Mouse (Mus musculus) neural tube, embryonic 12.5 days (tissue): ENCODE measurements around the gene St6galnac6. TPM values are rescaled to one million over a fixed set of nuclear protein-coding genes. Genes with fewer than 3 reads are reported as not detected.

Experiments
- ATAC-seq: fragments of 200-750 bp; cut with Nextera tagmentation; 2 replicates; pipeline ENCODE4 v1.8.0; 2017; ENCODE audit warnings: low read depth, mild to moderate bottlenecking, moderate TSS enrichment, moderate library complexity; ENCODE audit not compliant: low FRiP score
- H3K27ac ChIP-seq: fragments of 300-500 bp; sonication (generic); 2 replicates; pipeline ENCODE4 v1.5.1; 2016
- H3K27me3 ChIP-seq: fragments of 300-500 bp; sonication (generic); replicated peaks from 2 replicates; pipeline ENCODE4 v1.6.1; 2016; ENCODE audit warnings: mild to moderate bottlenecking
- H3K36me3 ChIP-seq: fragments of 300-500 bp; sonication (generic); 2 replicates; pipeline ENCODE4 v1.6.1; 2016; ENCODE audit warnings: mild to moderate bottlenecking
- H3K4me1 ChIP-seq: fragments of 300-500 bp; sonication (generic); 2 replicates; pipeline ENCODE4 v1.6.1; 2016
- H3K4me2 ChIP-seq: fragments of 300-500 bp; sonication (generic); replicated peaks from 2 replicates; pipeline ENCODE4 v1.6.1; 2016; ENCODE audit warnings: mild to moderate bottlenecking
- H3K4me3 ChIP-seq: fragments of 300-500 bp; sonication (generic); 2 replicates; pipeline ENCODE4 v1.5.1; 2016
- H3K9ac ChIP-seq: fragments of 300-500 bp; sonication (generic); 2 replicates; pipeline ENCODE4 v1.6.1; 2016; ENCODE audit warnings: mild to moderate bottlenecking
- H3K9me3 ChIP-seq: fragments of 300-500 bp; sonication (generic); 2 replicates; pipeline ENCODE4 v1.6.1; 2016; ENCODE audit warnings: mild to moderate bottlenecking
- WGBS: fragments of 180-500 bp; shearing (Covaris S2); methylation state at CpG from one replicate; pipeline ENCODE4 v1.1.7; 2016; 5-methylcytosine and 5-hydroxymethylcytosine counted together
- polyA plus RNA-seq: library from polyadenylated mRNA; unstranded; fragments of >200 nt; fragmentation: Nextera tagmentation; extraction: Ambion mirVana; gene quantifications from 2 replicates; pipeline ENCODE4 v1.2.1, GENCODE M21; 2016

St6galnac6 gene
- polyA plus RNA-seq, 1 experiment from 2014 or later, result 10.1 TPM

DNA sequence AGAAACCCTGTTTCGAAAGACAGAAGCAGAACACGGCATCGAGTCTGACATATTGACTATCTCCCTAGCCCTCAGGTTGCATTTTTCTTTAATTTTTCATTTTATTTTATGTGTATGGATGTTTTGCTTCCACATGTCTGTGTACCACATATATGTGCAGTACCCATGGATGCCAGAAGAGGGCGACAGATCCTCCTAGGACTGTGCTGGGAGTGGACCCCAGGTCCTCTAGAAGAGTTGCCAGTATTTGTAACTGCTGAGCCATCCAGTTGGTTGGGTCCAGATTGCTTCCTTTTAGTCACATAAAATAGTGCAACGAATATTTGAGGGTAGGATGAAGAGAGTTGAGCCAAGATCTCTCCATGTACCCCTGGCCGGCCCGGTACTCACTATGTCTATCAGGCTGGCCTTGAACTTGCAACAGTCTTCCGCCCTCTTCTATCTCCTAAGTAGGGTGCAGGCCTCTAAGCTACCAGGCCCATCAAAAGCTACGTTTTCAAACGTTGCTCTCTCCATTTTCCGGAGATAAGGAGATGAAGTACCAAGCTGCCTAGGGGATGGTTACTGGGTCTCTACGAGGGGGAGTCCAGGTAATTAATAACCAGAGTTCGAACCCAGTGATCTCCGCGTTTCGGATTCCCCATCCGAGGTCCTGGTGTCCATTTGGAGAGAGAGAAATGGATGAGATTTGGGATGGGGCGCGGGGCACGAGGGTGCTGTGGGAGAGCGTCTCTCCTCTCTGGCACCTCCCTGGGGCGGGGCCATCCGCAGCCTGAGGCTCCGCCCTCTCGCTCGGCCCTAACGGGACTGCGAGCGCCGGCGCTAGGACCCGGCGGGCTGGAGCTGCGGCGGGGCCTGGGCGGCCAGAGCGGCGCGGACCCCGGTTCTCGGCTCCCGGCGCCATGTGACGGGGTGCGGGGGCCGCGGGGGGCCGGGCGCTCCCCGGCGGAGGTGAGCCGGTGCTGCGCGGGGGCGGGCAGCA lies 6.9 kb downstream of the St6galnac6 start:
- 10% methylated on average over 53 of the region's 55 CpGs for WGBS
- H3K27ac ChIP-seq, result no peak overlapping the region
- H3K27me3 ChIP-seq, result no peaks in the 10 kb centered on the region
- H3K4me2 ChIP-seq, result peak overlapping the region; percentile 92
- peak overlapping the region; percentile 76 for H3K9ac ChIP-seq
- H3K4me1 ChIP-seq, result peaks cover 24% of the 10 kb centered on the region
- no peaks in the 10 kb centered on the region for H3K9me3 ChIP-seq
- ATAC-seq, result peak; percentile 80
- H3K4me3 ChIP-seq, result peak overlapping the region; percentile 76
- no peaks in the 10 kb centered on the region for H3K36me3 ChIP-seq

DNA sequence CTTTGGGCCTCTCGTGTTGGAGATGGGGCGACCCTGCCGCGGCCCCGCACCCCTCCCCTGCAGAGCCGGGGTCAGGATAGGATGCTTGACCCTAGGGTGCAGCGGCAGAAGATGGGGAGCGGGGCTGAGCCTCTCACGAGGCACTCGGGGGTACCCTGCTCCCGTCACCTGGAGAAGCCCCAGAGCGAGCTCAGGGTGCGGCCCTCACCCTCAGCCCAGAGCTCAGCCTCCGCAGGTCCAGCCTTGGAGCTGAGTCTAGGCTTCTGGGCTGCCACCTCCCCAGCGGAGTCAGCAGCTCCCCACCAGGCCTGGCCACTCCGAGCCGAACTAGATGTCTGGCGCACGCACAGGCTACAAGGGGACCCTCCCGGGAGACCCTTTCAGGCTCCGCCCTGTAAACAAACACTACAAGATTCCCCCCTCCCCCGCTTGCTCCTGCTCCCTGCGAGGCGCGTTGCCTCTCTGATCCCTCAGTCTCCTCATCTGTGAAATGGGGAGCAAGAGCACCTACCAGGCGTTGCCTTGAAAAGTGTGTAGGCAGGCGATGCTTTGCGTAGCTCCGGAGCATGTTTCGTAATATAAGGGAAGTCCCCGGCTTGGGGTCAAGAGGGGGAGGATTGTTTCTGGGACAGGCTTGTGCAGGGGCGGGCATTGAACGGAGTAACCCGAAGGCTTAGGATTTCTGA lies 7.9 kb downstream of the St6galnac6 start:
- Histone ChIP-seq H3K9ac (peak overlapping the region; percentile 76), H3K4me1 (peaks cover 24% of the 10 kb centered on the region), H3K27ac (no peak overlapping the region)

DNA sequence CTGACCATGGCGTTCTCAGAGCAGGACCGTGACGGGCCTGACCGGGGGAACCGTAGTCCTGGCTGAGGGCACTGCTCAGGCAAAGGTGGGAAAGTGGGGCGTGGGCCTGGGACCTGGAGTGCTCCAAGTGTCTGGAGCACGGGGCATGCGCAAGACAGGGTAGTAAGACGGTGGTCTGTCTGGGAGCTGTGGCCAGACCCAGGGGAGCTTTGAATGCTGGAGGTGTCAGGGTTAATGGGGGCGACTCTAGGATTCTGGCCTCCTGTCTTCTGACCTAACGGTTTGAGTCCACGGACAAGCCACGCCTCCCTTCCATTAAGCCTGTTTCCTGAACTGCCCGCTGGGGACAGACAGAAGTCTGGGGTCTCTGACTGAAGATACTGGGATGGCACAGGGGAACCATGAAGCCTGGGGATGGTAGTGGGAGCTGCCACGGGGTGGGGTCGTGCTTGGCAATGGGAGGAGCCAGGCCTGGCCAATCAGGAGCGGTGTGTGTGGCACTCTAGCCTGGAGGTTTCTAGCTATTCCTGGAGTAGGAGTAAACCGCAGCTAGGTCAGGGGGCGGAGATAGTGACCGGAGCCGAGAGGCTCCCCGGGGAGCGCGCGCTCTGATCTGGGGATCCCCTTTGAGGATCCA lies 8.8 kb downstream of the St6galnac6 start:
- no peaks in the 10 kb centered on the region for H3K36me3 ChIP-seq
- no peaks in the 10 kb centered on the region for H3K27me3 ChIP-seq
- H3K4me3 ChIP-seq, result no peak overlapping the region
- no peak overlapping the region for H3K27ac ChIP-seq
- H3K4me1 ChIP-seq, result peaks cover 24% of the 10 kb centered on the region
- ATAC-seq, result 0 out of 2 replicates have a peak, but pooled peaks have one; percentile 27
- WGBS, result 9% methylated on average over 25 of the region's 25 CpGs
- peak overlapping the region; percentile 92 for H3K4me2 ChIP-seq
- no peaks in the 10 kb centered on the region for H3K9me3 ChIP-seq
- no peak overlapping the region for H3K9ac ChIP-seq

More for the DNA sequence above, 7.9 kb downstream of the St6galnac6 start:
- peak; percentile 45 for ATAC-seq
- Histone ChIP-seq H3K4me3 (peak overlapping the region; percentile 76), H3K27me3 (no peaks in the 10 kb centered on the region), H3K36me3 (no peaks in the 10 kb centered on the region), H3K4me2 (peak overlapping the region; percentile 92), H3K9me3 (no peaks in the 10 kb centered on the region)
- WGBS, result 6% methylated on average over 34 of the region's 34 CpGs

DNA sequence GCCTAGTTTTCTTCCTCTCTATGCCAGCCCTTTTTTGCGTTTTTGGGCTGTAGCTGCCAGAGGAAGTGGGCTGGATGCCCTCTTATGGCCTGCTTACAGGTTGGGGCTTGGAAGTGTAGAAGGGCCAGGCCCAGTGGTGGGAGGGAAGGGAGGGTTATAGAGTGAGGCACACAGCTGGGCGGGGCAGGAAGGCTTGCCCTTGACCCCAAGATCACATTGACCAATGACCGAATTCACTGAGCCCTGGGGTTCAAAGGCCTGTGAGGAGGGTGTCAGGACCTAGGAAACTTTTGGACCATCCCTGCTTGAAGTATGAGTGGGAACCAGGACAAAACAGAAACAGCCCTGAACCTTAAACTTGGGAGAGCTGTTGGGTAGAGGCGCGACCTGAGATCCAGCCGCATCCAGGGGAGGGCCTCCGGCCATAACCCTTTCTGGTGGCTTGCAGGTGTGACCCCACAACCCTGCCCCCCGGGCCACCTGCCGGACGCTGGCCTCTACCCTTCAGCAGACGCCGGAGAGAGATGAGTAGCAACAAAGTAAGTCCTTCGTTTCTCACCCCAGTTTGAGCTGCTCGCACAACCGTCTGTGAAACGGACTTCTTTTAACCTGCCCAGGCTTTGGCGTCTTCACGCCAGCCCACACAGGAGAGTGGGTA lies 9.4 kb downstream of the St6galnac6 start:
- Histone ChIP-seq H3K27me3 (no peaks in the 10 kb centered on the region), H3K4me2 (peak overlapping the region; percentile 92), H3K27ac (no peak overlapping the region), H3K36me3 (no peaks in the 10 kb centered on the region), H3K4me3 (no peak overlapping the region), H3K9ac (no peak overlapping the region), H3K4me1 (peaks cover 24% of the 10 kb centered on the region), H3K9me3 (no peaks in the 10 kb centered on the region)
- no peak for ATAC-seq
- 33% methylated on average over 18 of the region's 18 CpGs for WGBS

DNA sequence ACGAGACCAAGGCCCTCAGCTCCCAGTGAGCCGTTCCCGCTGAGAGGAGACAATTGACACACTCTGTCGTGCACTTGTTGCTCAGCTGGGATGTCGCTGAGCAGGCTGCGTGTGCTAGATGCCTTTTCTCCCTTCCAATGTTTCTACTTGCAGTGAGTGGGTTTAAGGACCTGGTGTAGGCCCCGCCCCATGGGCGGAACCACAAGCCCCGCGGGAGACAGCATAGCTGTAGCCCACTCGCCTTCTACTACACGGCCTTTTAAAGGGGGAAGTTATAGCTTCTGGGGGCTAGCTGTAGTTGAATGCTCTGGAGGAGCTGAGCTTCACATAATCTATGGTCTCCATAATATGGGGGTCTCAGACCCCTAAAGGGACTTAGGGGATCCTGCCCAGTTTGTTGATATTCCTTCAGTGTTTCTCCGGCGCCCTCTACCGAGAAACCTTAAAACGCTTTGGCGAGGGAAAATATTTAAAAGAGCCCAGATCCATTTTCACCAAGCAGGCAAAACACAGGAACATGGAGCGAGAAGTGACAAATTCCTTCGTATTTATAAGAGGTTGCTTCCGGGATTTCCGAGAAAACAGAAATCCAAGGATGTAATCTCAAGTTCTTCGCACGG lies 11.2 kb downstream of the St6galnac6 start:
- Histone ChIP-seq H3K36me3 (peaks cover 6% of the 10 kb centered on the region; the same call in 1 of the 2 replicates), H3K4me1 (peaks cover 24% of the 10 kb centered on the region), H3K4me2 (peak overlapping the region; percentile 54), H3K4me3 (no peak overlapping the region), H3K27me3 (no peaks in the 10 kb centered on the region), H3K27ac (no peak overlapping the region), H3K9ac (no peak overlapping the region), H3K9me3 (no peaks in the 10 kb centered on the region)
- ATAC-seq, result no peak
- 19% methylated on average over 23 of the region's 23 CpGs for WGBS

DNA sequence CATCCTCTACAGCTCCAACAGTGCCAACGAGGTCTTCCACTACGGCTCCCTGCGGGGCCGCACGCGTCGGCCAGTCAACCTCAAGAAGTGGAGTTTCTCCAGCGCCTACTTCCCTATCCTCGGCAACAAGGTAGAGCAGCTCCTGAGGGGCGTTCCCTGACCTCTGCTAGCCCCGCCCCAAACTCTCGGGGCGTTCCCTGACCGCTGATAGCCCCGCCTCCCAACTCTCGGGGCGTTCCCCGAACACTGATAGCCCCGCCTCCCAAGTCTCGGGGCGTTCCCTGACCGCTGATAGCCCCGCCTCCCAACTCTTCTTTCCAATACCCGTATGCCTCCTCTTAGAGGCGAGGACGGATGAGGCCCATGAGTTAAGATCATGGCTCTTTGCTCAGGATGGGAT lies 12.8 kb downstream of the St6galnac6 start:
- H3K4me1 ChIP-seq, result peaks cover 21% of the 10 kb centered on the region
- no peak for ATAC-seq
- WGBS, result 59% methylated on average over 26 of the region's 26 CpGs

DNA sequence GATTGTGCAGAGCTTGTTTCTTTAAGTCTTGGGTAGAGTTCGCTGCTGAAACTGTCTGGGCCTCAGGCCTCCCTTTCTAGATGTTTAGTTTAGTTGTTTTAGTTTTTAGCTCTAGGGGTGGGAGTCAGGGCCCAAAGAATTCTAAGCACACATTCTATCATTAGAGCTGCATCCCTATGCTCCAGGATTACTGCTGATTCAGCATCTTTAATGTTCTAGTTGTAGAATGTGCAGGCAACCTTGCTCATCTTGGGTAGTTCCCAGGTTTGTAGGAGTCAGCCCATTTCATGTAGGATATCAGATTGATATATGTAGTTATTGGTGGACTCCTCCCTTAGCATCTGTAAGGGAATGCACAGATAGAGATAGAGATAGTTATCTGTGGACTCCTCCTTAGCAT lies 17.6 kb downstream of the St6galnac6 start:
- H3K4me1 ChIP-seq, result peaks cover 32% of the 10 kb centered on the region
- peaks cover 6% of the 10 kb centered on the region for H3K36me3 ChIP-seq
- H3K9me3 ChIP-seq, result no peaks in the 10 kb centered on the region
- H3K4me2 ChIP-seq, result no peak overlapping the region
- ATAC-seq, result no peak
- H3K4me3 ChIP-seq, result no peak overlapping the region
- H3K9ac ChIP-seq, result no peak overlapping the region
- no peak overlapping the region for H3K27ac ChIP-seq
- 97% methylated on average over 1 of the region's 1 CpGs for whole genome bisulfite sequencing
- no peaks in the 10 kb centered on the region for H3K27me3 ChIP-seq

More for the DNA sequence above, 12.8 kb downstream of the St6galnac6 start:
- Histone ChIP-seq H3K27ac (no peak overlapping the region), H3K4me3 (no peak overlapping the region), H3K36me3 (peaks cover 6% of the 10 kb centered on the region), H3K9ac (no peak overlapping the region), H3K27me3 (no peaks in the 10 kb centered on the region), H3K4me2 (no peak overlapping the region), H3K9me3 (no peaks in the 10 kb centered on the region)

DNA sequence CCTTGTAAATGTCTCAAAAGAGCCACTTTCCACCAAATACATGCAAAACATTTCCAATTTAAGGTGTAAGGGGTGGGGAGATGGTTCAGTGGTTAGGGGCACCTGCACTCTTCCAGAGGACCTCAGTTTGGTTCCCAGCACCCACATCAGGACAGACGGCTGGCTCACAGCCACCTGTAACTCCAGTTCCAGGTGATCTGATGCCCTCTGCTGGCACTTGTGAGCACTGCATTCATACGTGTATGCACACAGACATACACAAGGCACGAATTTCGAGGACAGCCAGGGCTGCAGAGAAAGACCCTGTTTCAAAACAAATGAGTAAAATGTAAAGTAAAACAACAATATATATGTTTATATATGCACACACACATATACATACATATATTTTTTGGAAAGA lies 18.1 kb downstream of the St6galnac6 start:
- Histone ChIP-seq H3K27ac (no peak overlapping the region), H3K9me3 (no peaks in the 10 kb centered on the region), H3K4me2 (no peak overlapping the region), H3K4me3 (no peak overlapping the region), H3K4me1 (peaks cover 32% of the 10 kb centered on the region), H3K36me3 (peaks cover 6% of the 10 kb centered on the region), H3K27me3 (no peaks in the 10 kb centered on the region), H3K9ac (no peak overlapping the region)
- WGBS, result 92% methylated on average over 4 of the region's 4 CpGs
- ATAC-seq, result no peak

DNA sequence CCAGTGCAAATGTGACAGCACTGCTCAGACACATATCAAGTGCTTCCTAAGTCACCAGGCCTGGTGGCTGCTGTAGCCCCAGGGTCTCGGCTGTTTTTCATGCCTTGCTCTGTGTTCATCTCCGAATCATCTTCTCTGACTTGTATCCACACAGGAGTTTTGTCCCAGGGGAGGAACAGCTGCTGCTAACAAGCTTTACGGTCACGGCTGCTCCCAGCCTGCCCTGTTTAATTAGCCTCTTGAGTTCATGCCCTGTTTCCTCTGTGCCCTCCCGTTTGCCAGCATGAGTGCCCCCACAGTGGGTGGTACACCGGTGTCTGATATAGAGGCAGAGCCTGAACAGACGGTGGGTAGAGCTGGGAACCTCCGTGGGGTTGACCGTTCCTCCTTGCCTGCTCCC lies 18.5 kb downstream of the St6galnac6 start:
- Histone ChIP-seq H3K9ac (no peak overlapping the region), H3K4me3 (no peak overlapping the region), H3K36me3 (peaks cover 6% of the 10 kb centered on the region), H3K27ac (no peak overlapping the region), H3K4me1 (peaks cover 32% of the 10 kb centered on the region), H3K27me3 (no peaks in the 10 kb centered on the region), H3K9me3 (no peaks in the 10 kb centered on the region), H3K4me2 (no peak overlapping the region)
- 68% methylated on average over 9 of the region's 9 CpGs for WGBS
- ATAC-seq, result no peak

DNA sequence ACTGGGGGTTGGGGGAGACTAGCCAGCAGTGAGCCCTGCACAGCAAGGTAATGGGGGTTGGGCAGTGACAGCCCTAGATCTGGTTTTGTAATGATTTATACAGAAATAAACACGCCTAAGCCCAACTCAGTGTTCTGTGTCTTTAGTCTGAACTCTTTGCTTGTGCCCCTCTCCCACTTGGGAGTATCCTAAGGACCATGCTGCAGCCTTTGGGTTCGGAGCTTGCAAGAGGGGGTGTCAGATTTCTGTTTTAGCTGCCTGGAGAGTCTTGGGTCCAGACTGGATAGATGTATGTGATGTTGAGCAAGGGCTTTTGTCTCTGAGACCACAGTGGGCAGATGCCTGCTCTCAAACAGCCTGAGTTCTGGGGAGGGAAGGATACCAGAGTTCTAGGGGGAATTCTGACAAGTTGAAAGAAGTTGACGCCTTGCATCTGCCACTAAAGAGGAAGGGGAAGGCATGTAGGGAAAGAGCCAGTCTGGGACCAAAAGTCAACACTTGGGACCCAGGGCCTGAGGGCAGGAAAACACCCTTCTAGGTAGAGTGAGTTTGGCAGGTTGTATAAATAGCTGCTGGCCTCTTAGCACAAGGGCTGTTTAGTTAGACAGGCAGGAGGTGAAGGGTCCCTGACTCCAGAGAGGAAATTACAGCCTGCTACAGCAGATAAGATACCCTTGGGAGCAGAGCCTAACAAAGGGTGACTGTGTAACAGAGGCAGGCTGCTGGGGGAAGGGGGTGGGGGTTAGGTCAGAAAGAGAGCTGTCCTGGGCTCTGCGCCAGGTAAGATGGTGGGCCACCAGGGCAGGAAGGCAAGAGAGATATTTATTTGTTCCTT lies 21.4 kb downstream of the St6galnac6 start:
- Histone ChIP-seq H3K27me3 (no peaks in the 10 kb centered on the region), H3K36me3 (no peaks in the 10 kb centered on the region; the same call in none of the 2 replicates), H3K9ac (no peak overlapping the region), H3K4me1 (peaks cover 45% of the 10 kb centered on the region), H3K4me2 (peak overlapping the region; percentile 20), H3K27ac (peak overlapping the region; percentile 38; the same call in 1 of the 2 replicates), H3K4me3 (no peak overlapping the region), H3K9me3 (no peaks in the 10 kb centered on the region)
- ATAC-seq, result no peak
- WGBS, result 36% methylated on average over 4 of the region's 4 CpGs

DNA sequence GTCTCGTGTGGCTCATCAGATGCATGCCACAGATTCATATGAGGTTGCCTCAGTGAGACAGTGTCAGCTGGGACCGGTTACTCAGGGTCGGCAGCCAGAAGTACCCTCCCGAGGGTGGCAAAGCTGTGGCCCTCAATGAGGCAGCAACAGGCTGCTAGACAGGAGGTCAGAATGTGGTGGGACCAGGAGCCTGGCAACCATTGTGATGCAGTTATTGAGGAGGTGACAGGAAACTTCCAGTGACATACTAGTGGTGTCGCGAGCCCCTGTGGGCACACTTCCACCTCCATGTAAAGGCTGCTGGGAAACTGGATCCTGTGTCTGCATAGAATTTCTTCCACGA lies 22.0 kb downstream of the St6galnac6 start, which contains the start of gene Ak1:
TSS of gene Ak1 (plus strand) at position 242 of the 343 bp plus-strand sequence.
- Histone ChIP-seq H3K27me3 (no peaks in the 10 kb centered on the region), H3K4me2 (peak within 1 kb of the TSS; percentile 20), H3K4me1 (peaks cover 51% of the 10 kb centered on the region), H3K36me3 (no peaks in the 10 kb centered on the region; the same call in none of the 2 replicates), H3K27ac (peak within 1 kb of the TSS; percentile 38; the same call in 1 of the 2 replicates), H3K9ac (no peak within 1 kb of the TSS), H3K9me3 (no peaks in the 10 kb centered on the region), H3K4me3 (no peak within 1 kb of the TSS)
- 33% methylated on average over 7 of the region's 7 CpGs for WGBS
- no peak for ATAC-seq
